Mouse (Mus musculus) embryonic facial prominence, embryonic 11.5 days (tissue): ENCODE measurements around the gene Nfib. TPM values are rescaled to one million over a fixed set of nuclear protein-coding genes. Genes with fewer than 3 reads are reported as not detected.

ENCODE experiments used
- ATAC-seq: fragments of 200-750 bp; cut with Nextera tagmentation; replicated peaks from 2 replicates; pipeline ENCODE4 v1.8.0; 2017; ENCODE audit warnings: low read depth; ENCODE audit not compliant: insufficient number of reproducible peaks, low FRiP score, low TSS enrichment
- DNase-seq: peaks from one replicate; pipeline ENCODE4 v3.0.0-alpha.2; 2015; ENCODE audit warnings: low spot score
- H3K27ac ChIP-seq: fragments of 300-500 bp; sonication (generic); replicated peaks from 2 replicates; pipeline ENCODE4 v1.5.1; 2014; ENCODE audit warnings: mild to moderate bottlenecking, low read depth, low read length, control low read depth
- H3K27me3 ChIP-seq: fragments of 300-500 bp; sonication (generic); 2 replicates; pipeline ENCODE4 v1.6.1; 2014; ENCODE audit warnings: mild to moderate bottlenecking, low read length, moderate library complexity, mixed read lengths; ENCODE audit not compliant: control insufficient read depth, insufficient read depth
- H3K36me3 ChIP-seq: fragments of 300-500 bp; sonication (generic); replicated peaks from 2 replicates; pipeline ENCODE4 v1.6.1; 2014; ENCODE audit warnings: low read depth, mild to moderate bottlenecking, low read length, moderate library complexity, mixed read lengths; ENCODE audit not compliant: control insufficient read depth, insufficient read depth
- H3K4me1 ChIP-seq: fragments of 300-500 bp; sonication (generic); 2 replicates; pipeline ENCODE4 v1.6.1; 2014; ENCODE audit warnings: low read length, mixed read lengths; ENCODE audit not compliant: control insufficient read depth, insufficient read depth
- H3K4me2 ChIP-seq: fragments of 300-500 bp; sonication (generic); 2 replicates; pipeline ENCODE4 v1.6.1; 2014; ENCODE audit warnings: low read depth, mild to moderate bottlenecking, control low read depth, low read length, moderate library complexity
- H3K4me3 ChIP-seq: fragments of 300-500 bp; sonication (generic); 2 replicates; pipeline ENCODE4 v1.5.1; 2014; ENCODE audit warnings: low read depth, low read length, control low read depth
- H3K9ac ChIP-seq: fragments of 300-500 bp; sonication (generic); replicated peaks from 2 replicates; pipeline ENCODE4 v1.6.1; 2014; ENCODE audit warnings: mild to moderate bottlenecking, control low read depth, low read length
- H3K9me3 ChIP-seq: fragments of 300-500 bp; sonication (generic); replicated peaks from 2 replicates; pipeline ENCODE4 v1.6.1; 2016; ENCODE audit warnings: mild to moderate bottlenecking, low read length, inconsistent platforms, mixed read lengths; ENCODE audit not compliant: control insufficient read depth
- WGBS: fragments of 180-500 bp; shearing (Covaris S2); extraction: QIAGEN DNeasy Blood & Tissue Kit; methylation state at CpG from one replicate; pipeline ENCODE4 v1.1.7; 2014; 5-methylcytosine and 5-hydroxymethylcytosine counted together
- polyA plus RNA-seq: library from polyadenylated mRNA; unstranded; fragments of >200 nt; fragmentation: Nextera tagmentation; extraction: Ambion mirVana; gene quantifications from 2 replicates; pipeline ENCODE4 v1.2.1, GENCODE M21; 2014

Nfib gene
- polyA plus RNA-seq, 1 experiment from 2014 or later = 30.9 TPM

- no peak for ATAC-seq
- Histone ChIP-seq H3K9ac (no peak overlapping the region), H3K27ac (no peak overlapping the region), H3K27me3 (no peaks in the 10 kb centered on the region), H3K4me1 (no peaks in the 10 kb centered on the region), H3K4me3 (no peak overlapping the region), H3K9me3 (no peaks in the 10 kb centered on the region), H3K36me3 (peaks cover 4% of the 10 kb centered on the region), H3K4me2 (no peak overlapping the region)
- 82% methylated on average over 8 of the region's 8 CpGs for WGBS
- no peak for DNase-seq
Measured at GRCm38 (mm10) chr4:82497141-82497566, 208.4 kb downstream of the Nfib start.

- ATAC-seq (no peak), DNase-seq (no peak)
- Histone ChIP-seq H3K9ac (no peak overlapping the region), H3K36me3 (peaks cover 4% of the 10 kb centered on the region), H3K4me1 (no peaks in the 10 kb centered on the region), H3K27ac (no peak overlapping the region), H3K4me2 (no peak overlapping the region), H3K9me3 (no peaks in the 10 kb centered on the region), H3K27me3 (no peaks in the 10 kb centered on the region), H3K4me3 (no peak overlapping the region)
- 87% methylated on average over 5 of the region's 5 CpGs for WGBS
Measured at GRCm38 (mm10) chr4:82496383-82496782, 209.2 kb downstream of the Nfib start.

- H3K4me3 ChIP-seq = no peak overlapping the region
- DNase-seq (no peak), ATAC-seq (no peak)
- 92% methylated on average over 6 of the region's 6 CpGs for WGBS
- no peaks in the 10 kb centered on the region for H3K4me1 ChIP-seq
- H3K4me2 ChIP-seq = no peak overlapping the region
- H3K27me3 ChIP-seq = no peaks in the 10 kb centered on the region
- H3K36me3 ChIP-seq = peaks cover 4% of the 10 kb centered on the region
- H3K9ac ChIP-seq = no peak overlapping the region
- no peaks in the 10 kb centered on the region for H3K9me3 ChIP-seq
- H3K27ac ChIP-seq = no peak overlapping the region
Measured at GRCm38 (mm10) chr4:82495605-82496004, 209.9 kb downstream of the Nfib start.

GRCm38 (mm10) chr4:82494829-82495228, 210.7 kb downstream of the Nfib start:
- Histone ChIP-seq H3K9me3 (no peaks in the 10 kb centered on the region), H3K4me2 (no peak overlapping the region), H3K27me3 (no peaks in the 10 kb centered on the region), H3K4me3 (no peak overlapping the region), H3K4me1 (no peaks in the 10 kb centered on the region), H3K9ac (no peak overlapping the region), H3K36me3 (peaks cover 4% of the 10 kb centered on the region), H3K27ac (no peak overlapping the region)
- DNase-seq = no peak
- ATAC-seq = no peak
- WGBS = 90% methylated on average over 10 of the region's 10 CpGs

DNA sequence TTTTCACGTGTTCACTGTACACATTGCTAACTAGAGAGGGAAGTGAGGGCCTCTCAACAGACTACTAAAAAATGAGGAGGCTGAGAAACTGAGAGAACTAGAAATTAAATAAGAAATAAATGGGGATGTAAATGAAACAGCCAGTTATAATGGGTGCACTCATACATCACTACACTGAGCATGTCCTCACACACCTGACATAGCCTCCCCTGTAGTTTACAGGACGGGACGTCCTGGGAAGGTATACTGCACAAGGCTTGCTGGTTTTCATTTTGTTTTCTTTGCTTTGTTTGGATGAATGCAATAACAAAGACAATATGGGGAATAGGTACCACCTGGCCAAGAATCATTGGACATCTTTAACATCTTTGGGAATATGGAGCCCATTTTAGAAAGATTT, 211.1 kb downstream of the Nfib start:
- Histone ChIP-seq H3K27ac (no peak overlapping the region), H3K9me3 (no peaks in the 10 kb centered on the region), H3K4me3 (no peak overlapping the region), H3K4me1 (no peaks in the 10 kb centered on the region), H3K4me2 (no peak overlapping the region), H3K36me3 (peaks cover 4% of the 10 kb centered on the region), H3K27me3 (no peaks in the 10 kb centered on the region), H3K9ac (no peak overlapping the region)
- 82% methylated on average over 3 of the region's 3 CpGs for WGBS
- DNase-seq = no peak
- no peak for ATAC-seq

DNA sequence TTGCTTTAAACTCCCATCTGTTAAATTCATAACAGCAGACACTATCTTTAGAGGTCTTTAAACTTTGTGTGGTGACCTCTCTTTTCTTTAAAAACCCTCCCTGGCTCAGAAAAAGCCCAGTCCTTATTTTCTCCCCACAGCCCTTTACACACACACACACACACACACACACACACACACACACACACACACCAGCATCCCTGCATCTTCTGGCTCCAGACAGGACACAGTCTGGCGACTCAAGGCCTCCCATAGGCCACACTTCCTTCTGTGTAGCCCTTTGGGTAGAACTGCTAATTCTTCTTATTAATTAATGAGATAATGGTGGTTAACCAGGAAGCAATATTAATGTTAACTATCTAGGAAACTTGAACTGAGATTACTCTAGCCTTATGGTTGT, 211.7 kb downstream of the Nfib start:
- Histone ChIP-seq H3K9me3 (no peaks in the 10 kb centered on the region), H3K4me3 (no peak overlapping the region), H3K27me3 (no peaks in the 10 kb centered on the region), H3K4me1 (no peaks in the 10 kb centered on the region), H3K4me2 (no peak overlapping the region), H3K27ac (no peak overlapping the region), H3K36me3 (peaks cover 4% of the 10 kb centered on the region), H3K9ac (no peak overlapping the region)
- DNase-seq (no peak), ATAC-seq (no peak)
- 59% methylated on average over 1 of the region's 1 CpGs for WGBS

DNA sequence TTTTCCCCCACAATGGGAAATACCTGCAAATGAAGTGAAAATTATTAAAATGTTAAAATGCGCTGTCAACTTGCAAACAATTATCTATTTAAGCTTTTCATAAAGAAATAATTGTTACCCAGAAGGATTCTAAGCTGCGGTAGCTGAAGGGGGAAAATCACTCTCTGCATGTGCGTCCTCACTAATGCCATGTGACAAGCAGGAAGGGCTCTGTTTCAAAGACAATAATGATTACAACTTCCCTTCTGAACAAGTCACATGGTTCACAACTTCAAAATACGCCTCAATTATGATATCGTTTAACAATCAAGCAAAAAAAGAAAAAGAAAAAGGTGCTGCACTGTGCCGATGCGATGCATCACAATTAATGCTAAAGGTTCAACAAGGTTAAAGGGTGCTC, 212.2 kb downstream of the Nfib start:
- H3K9ac ChIP-seq = no peak overlapping the region
- ATAC-seq (no peak), DNase-seq (no peak)
- H3K36me3 ChIP-seq = peaks cover 4% of the 10 kb centered on the region
- no peaks in the 10 kb centered on the region for H3K4me1 ChIP-seq
- no peak overlapping the region for H3K4me3 ChIP-seq
- H3K4me2 ChIP-seq = no peak overlapping the region
- no peaks in the 10 kb centered on the region for H3K9me3 ChIP-seq
- no peak overlapping the region for H3K27ac ChIP-seq
- WGBS = 53% methylated on average over 7 of the region's 7 CpGs
- no peaks in the 10 kb centered on the region for H3K27me3 ChIP-seq

DNA sequence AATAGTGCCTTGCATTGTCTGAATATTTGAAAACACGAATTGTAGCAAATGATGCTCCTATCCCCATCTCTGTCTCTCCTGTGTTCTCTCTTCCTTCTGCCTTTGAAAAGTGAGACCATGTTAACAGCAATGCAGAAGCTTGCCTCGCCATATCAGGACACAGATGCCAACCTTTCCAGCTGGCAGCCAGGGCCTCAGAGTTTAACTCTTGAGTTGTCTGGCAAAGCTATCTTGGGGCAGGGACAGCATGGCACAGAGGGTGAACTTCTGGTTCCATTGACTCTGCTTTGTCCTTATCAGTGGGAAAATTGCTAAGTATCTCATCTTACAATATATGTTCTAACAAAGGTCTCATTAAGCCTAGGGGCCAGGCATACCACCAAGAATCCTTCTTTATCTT, 212.8 kb downstream of the Nfib start:
- H3K36me3 ChIP-seq = peaks cover 2% of the 10 kb centered on the region
- no peak overlapping the region for H3K4me2 ChIP-seq
- H3K4me3 ChIP-seq = no peak overlapping the region
- ATAC-seq = no peak
- H3K27me3 ChIP-seq = no peaks in the 10 kb centered on the region
- DNase-seq = no peak
- H3K9ac ChIP-seq = no peak overlapping the region
- 72% methylated on average over 2 of the region's 2 CpGs for WGBS
- H3K4me1 ChIP-seq = no peaks in the 10 kb centered on the region
- H3K9me3 ChIP-seq = no peaks in the 10 kb centered on the region
- no peak overlapping the region for H3K27ac ChIP-seq
